Mouse (Mus musculus) ovary, postnatal 36 days (tissue): ENCODE results near the gene Ly6g5b.
A peak's percentile ranks its signal among the peaks of the same experiment; 100 is the strongest.
"Not testable (repeated sequence)": the region's sequence is repeated elsewhere in the genome, so short reads cannot be mapped to it uniquely, and the experiment has no call there.

Experiments
- DNase-seq: peaks from one replicate; pipeline ENCODE4 v3.0.0; 2022; ENCODE audit warnings: low spot score, mixed read lengths

Ly6g5b gene

GRCm38 (mm10) chr17:35139269-35139668 lies 24.0 kb upstream of the Ly6g5b start:
- DNase-seq: no peak

GRCm38 (mm10) chr17:35135591-35136320 lies 20.5 kb upstream of the Ly6g5b start:
- DNase-seq: no peak

- DNase-seq: peak; percentile 93
Measured at GRCm38 (mm10) chr17:35134801-35135590, 19.8 kb upstream of the Ly6g5b start, which contains the start of gene Bag6. Gene Bag6 (plus strand): TSS chr17:35135178.

GRCm38 (mm10) chr17:35133517-35133916 lies 18.3 kb upstream of the Ly6g5b start:
- DNase-seq: peak; percentile 3

- no peak for DNase-seq
Measured at GRCm38 (mm10) chr17:35132174-35132560, 16.9 kb upstream of the Ly6g5b start.

- DNase-seq: no peak
Measured at GRCm38 (mm10) chr17:35131500-35132173, 16.4 kb upstream of the Ly6g5b start, which contains the start of gene Apom. Gene Apom (minus strand): TSS chr17:35132050.

- DNase-seq: no peak
Measured at GRCm38 (mm10) chr17:35131038-35131437, 15.8 kb upstream of the Ly6g5b start.

GRCm38 (mm10) chr17:35128996-35129395 lies 13.8 kb upstream of the Ly6g5b start:
- DNase-seq: no peak

- no peak for DNase-seq
Measured at GRCm38 (mm10) chr17:35127017-35127416, 11.8 kb upstream of the Ly6g5b start.

GRCm38 (mm10) chr17:35126206-35126611 lies 11.0 kb upstream of the Ly6g5b start, which contains the start of gene D17H6S53E:
Gene D17H6S53E (plus strand): TSS chr17:35126373.
- peak; percentile 81 for DNase-seq

GRCm38 (mm10) chr17:35125578-35125977 lies 10.3 kb upstream of the Ly6g5b start:
- no peak for DNase-seq

- DNase-seq: no peak
Measured at GRCm38 (mm10) chr17:35125081-35125480, 9.9 kb upstream of the Ly6g5b start.

GRCm38 (mm10) chr17:35124261-35124896 lies 9.2 kb upstream of the Ly6g5b start:
- not testable (repeated sequence) for DNase-seq

- DNase-seq: not testable (repeated sequence)
Measured at GRCm38 (mm10) chr17:35123287-35123686, 8.1 kb upstream of the Ly6g5b start.

GRCm38 (mm10) chr17:35121871-35122303 lies 6.7 kb upstream of the Ly6g5b start, which contains the start of gene Csnk2b:
Gene Csnk2b (minus strand): TSS chr17:35122053.
- no peak for DNase-seq

GRCm38 (mm10) chr17:35121143-35121799 lies 6.0 kb upstream of the Ly6g5b start, which contains the start of gene Gpank1:
Gene Gpank1 (plus strand): TSS chr17:35121455.
- DNase-seq: peak; percentile 97

GRCm38 (mm10) chr17:35120745-35121142 lies 5.5 kb upstream of the Ly6g5b start:
- no peak for DNase-seq

- no peak for DNase-seq
Measured at GRCm38 (mm10) chr17:35111774-35112173, 3.5 kb downstream of the Ly6g5b start.

- DNase-seq: no peak
Measured at GRCm38 (mm10) chr17:35108097-35108496, 7.1 kb downstream of the Ly6g5b start, which contains the start of gene Ly6g5c. Gene Ly6g5c (plus strand): TSS chr17:35108279.

- DNase-seq: no peak
Measured at GRCm38 (mm10) chr17:35106522-35106921, 8.7 kb downstream of the Ly6g5b start.
